Mouse (Mus musculus) MEL (cell line): ENCODE measurements around the gene Ggta1. TPM values are rescaled to one million over a fixed set of nuclear protein-coding genes. Genes with fewer than 3 reads are reported as not detected.

Source experiments
- DNase-seq: peaks from one replicate; pipeline ENCODE4 v3.0.0; 2011; ENCODE audit warnings: low read depth, low spot score
- H3K27ac ChIP-seq: 2 replicates; pipeline ENCODE4 v1.5.1; 2012; ENCODE audit warnings: low read depth, mild to moderate bottlenecking, control low read depth, low read length, moderate library complexity; ENCODE audit not compliant: control insufficient read depth
- H3K27me3 ChIP-seq, 2 experiments: fragments of 150-350 bp in 1 of 2; sonication (generic) in 1 of 2; 2 replicates each; pipeline ENCODE4 v1.6.1; 2012; ENCODE audit warnings: low read length in 2 of 2, mild to moderate bottlenecking in 2 of 2, improper control_type of control experiment in 1 of 2, moderate library complexity in 1 of 2; ENCODE audit not compliant: insufficient read depth in 2 of 2, control insufficient read depth in 1 of 2
- H3K36me3 ChIP-seq, 2 experiments: 2 replicates each; pipeline ENCODE4 v1.6.1; 2012 to 2014; ENCODE audit warnings: low read length in 2 of 2, improper control_type of control experiment in 1 of 2, inconsistent platforms in 1 of 2, mild to moderate bottlenecking in 1 of 2; ENCODE audit not compliant: insufficient read depth in 2 of 2, control insufficient read depth in 1 of 2
- H3K4me1 ChIP-seq, 2 experiments: fragments of 150-350 bp in 1 of 2; sonication (generic) in 1 of 2; 2 replicates each; pipeline ENCODE4 v1.6.1; 2012; ENCODE audit warnings: low read length in 2 of 2, improper control_type of control experiment in 1 of 2, mild to moderate bottlenecking in 1 of 2; ENCODE audit not compliant: insufficient read depth in 2 of 2, control insufficient read depth in 1 of 2
- H3K4me3 ChIP-seq, 2 experiments: fragments of 150-350 bp in 1 of 2; sonication (generic) in 1 of 2; 2 replicates each; pipeline ENCODE4 v1.5.1; 2012; ENCODE audit warnings: low read depth in 2 of 2, low read length in 2 of 2, mild to moderate bottlenecking in 2 of 2, moderate library complexity in 2 of 2, control low read depth in 1 of 2, improper control_type of control experiment in 1 of 2; ENCODE audit not compliant: control insufficient read depth in 1 of 2, insufficient read depth in 1 of 2
- H3K79me2 ChIP-seq: 2 replicates; pipeline ENCODE4 v1.6.1; 2012; ENCODE audit warnings: mild to moderate bottlenecking, low read length, moderate library complexity; ENCODE audit not compliant: control insufficient read depth, poor library complexity, insufficient read depth
- H3K9ac ChIP-seq: 2 replicates; pipeline ENCODE4 v1.6.1; 2012; ENCODE audit warnings: low read depth, mild to moderate bottlenecking, control low read depth, low read length, moderate library complexity; ENCODE audit not compliant: control insufficient read depth, poor library complexity, severe bottlenecking
- H3K9me3 ChIP-seq: fragments of 150-350 bp; sonication (generic); replicated peaks from 2 replicates; pipeline ENCODE4 v1.6.1; 2012; ENCODE audit warnings: mild to moderate bottlenecking, low read length, improper control_type of control experiment, moderate library complexity; ENCODE audit not compliant: insufficient read depth
- BHLHE40 ChIP-seq: IDR thresholded peaks from 2 replicates; pipeline ENCODE4 v1.6.1; 2012; ENCODE audit warnings: low read depth, mild to moderate bottlenecking, inconsistent platforms, low read length, improper control_type of control experiment, borderline replicate concordance
- CHD2 ChIP-seq: IDR thresholded peaks from 2 replicates; pipeline ENCODE4 v1.6.1; 2011; ENCODE audit warnings: low read length, improper control_type of control experiment
- CTCF ChIP-seq, 3 experiments: IDR thresholded peaks in 2 of 3; conservative IDR thresholded peaks in 1 of 3; 2 replicates each; pipeline ENCODE4 v1.5.1; 2011 to 2012; ENCODE audit warnings: low read length in 3 of 3, low read depth in 2 of 3, mild to moderate bottlenecking in 2 of 3, improper control_type of control experiment in 1 of 3, inconsistent platforms in 1 of 3, mixed read lengths in 1 of 3, moderate library complexity in 1 of 3; ENCODE audit not compliant: control insufficient read depth in 1 of 3, insufficient read depth in 1 of 3, poor library complexity in 1 of 3, severe bottlenecking in 1 of 3
- E2F4 ChIP-seq: IDR thresholded peaks from 2 replicates; pipeline ENCODE4 v1.6.1; 2011; ENCODE audit warnings: low read depth, low read length, improper control_type of control experiment, borderline replicate concordance
- ELF1 ChIP-seq: IDR thresholded peaks from 2 replicates; pipeline ENCODE4 v1.6.1; 2014; ENCODE audit warnings: low read depth, mild to moderate bottlenecking, inconsistent platforms, low read length, improper control_type of control experiment, moderate library complexity
- EP300 ChIP-seq, 2 experiments: IDR thresholded peaks; 2 replicates each; pipeline ENCODE4 v1.6.1; 2011; ENCODE audit warnings: improper control_type of control experiment in 2 of 2, low read length in 2 of 2, low read depth in 1 of 2, mild to moderate bottlenecking in 1 of 2
- ETS1 ChIP-seq: IDR thresholded peaks from 2 replicates; pipeline ENCODE4 v1.6.1; 2012; ENCODE audit warnings: low read depth, mild to moderate bottlenecking, inconsistent platforms, low read length, improper control_type of control experiment, moderate library complexity
- GABPA ChIP-seq: IDR thresholded peaks from 2 replicates; pipeline ENCODE4 v1.6.1; 2012; ENCODE audit warnings: low read depth, mild to moderate bottlenecking, inconsistent platforms, low read length, improper control_type of control experiment, moderate library complexity
- JUND ChIP-seq: IDR thresholded peaks from 2 replicates; pipeline ENCODE4 v1.6.1; 2011; ENCODE audit warnings: low read depth, mild to moderate bottlenecking, improper control_type of control experiment, low read length
- MAX ChIP-seq: IDR thresholded peaks from 2 replicates; pipeline ENCODE4 v1.6.1; 2011; ENCODE audit warnings: low read length, improper control_type of control experiment
- MAZ ChIP-seq: IDR thresholded peaks from 2 replicates; pipeline ENCODE4 v1.6.1; 2012; ENCODE audit warnings: low read depth, mild to moderate bottlenecking, inconsistent platforms, low read length, improper control_type of control experiment
- RAD21 ChIP-seq: IDR thresholded peaks from 2 replicates; pipeline ENCODE4 v1.6.1; 2011; ENCODE audit warnings: mild to moderate bottlenecking, low read depth, low read length, improper control_type of control experiment
- TBP ChIP-seq: IDR thresholded peaks from 2 replicates; pipeline ENCODE4 v1.8.0; 2011; ENCODE audit warnings: low read depth, low read length, improper control_type of control experiment
- UBTF ChIP-seq: IDR thresholded peaks from 2 replicates; pipeline ENCODE4 v1.6.1; 2012; ENCODE audit warnings: low read depth, mild to moderate bottlenecking, inconsistent platforms, low read length, improper control_type of control experiment, moderate library complexity, borderline replicate concordance; ENCODE audit not compliant: insufficient read depth
- USF2 ChIP-seq, 2 experiments: IDR thresholded peaks; 2 replicates each; pipeline ENCODE4 v1.6.1; 2011 to 2012; ENCODE audit warnings: improper control_type of control experiment in 2 of 2, low read length in 2 of 2, borderline replicate concordance in 1 of 2, inconsistent platforms in 1 of 2, low read depth in 1 of 2, mild to moderate bottlenecking in 1 of 2; ENCODE audit not compliant: insufficient read depth in 1 of 2
- ZC3H11A ChIP-seq: IDR thresholded peaks from 2 replicates; pipeline ENCODE4 v1.6.1; 2012; ENCODE audit warnings: low read depth, mild to moderate bottlenecking, inconsistent platforms, low read length, improper control_type of control experiment
- ZKSCAN1 ChIP-seq: IDR thresholded peaks from 2 replicates; pipeline ENCODE4 v1.6.1; 2012; ENCODE audit warnings: low read depth, mild to moderate bottlenecking, inconsistent platforms, low read length, improper control_type of control experiment, moderate library complexity
- polyA plus RNA-seq, 2 experiments: library from polyadenylated mRNA; stranded (reverse) in 1 of 2; unstranded in 1 of 2; fragments of >175 nt in 1 of 2; fragments of >200 nt in 1 of 2; gene quantifications; 2 replicates each; pipeline versions ENCODE4 v1.2.1 to v1.2.4; 2012; ENCODE audit warnings: low replicate concordance in 2 of 2, low read depth in 1 of 2; ENCODE audit not compliant: insufficient read length in 2 of 2, insufficient read depth in 1 of 2, missing spikeins in 1 of 2
- total RNA-seq: library from RNA; depleted of rRNA; stranded (reverse); fragments of 300-350 nt; gene quantifications from 2 replicates; pipeline ENCODE4 v1.2.3, GENCODE M21; 2012

Ggta1 gene
- total and polyA plus RNA-seq, 3 experiments = 29.2 to 30.7 TPM; not detected in 1

DNA sequence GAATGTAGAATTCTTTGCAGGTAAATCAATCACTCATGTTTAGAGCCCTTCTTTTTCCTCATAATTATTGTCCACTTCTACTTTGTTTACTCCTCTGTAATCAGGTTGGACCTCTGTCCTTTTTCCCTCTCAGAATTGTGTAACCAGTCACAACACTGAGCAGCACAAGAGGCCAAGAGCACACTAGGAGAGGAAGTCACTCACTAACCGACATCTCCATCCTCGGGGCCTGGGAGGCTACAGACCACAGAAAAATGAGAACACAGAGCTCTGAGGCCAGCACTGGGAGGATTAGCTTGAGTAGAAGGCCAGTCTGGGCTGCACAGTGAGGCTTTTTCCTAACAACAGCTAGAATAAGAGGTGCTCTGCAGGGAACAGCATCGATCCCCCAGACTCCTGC lies 17.0 kb upstream of the Ggta1 start:
- Histone ChIP-seq H3K9me3 (no peaks in the 10 kb centered on the region), H3K4me3 (no peak overlapping the region), H3K79me2 (no peaks in the 10 kb centered on the region), H3K9ac (no peak overlapping the region), H3K27ac (no peak overlapping the region), H3K4me1 (no peaks in the 10 kb centered on the region), H3K36me3 (no peaks in the 10 kb centered on the region), H3K27me3 (no peaks in the 10 kb centered on the region)
- no peak for TF ChIP-seq USF2 (IDR thresholded peaks at IDR 0.05; ENCODE audit: borderline replicate concordance in 1 of 2, insufficient read depth in 1 of 2, low read depth in 1 of 2, low read length in 2 of 2)
- TF ChIP-seq ZKSCAN1 = no peak
- TF ChIP-seq MAZ = no peak
- no peak for TF ChIP-seq BHLHE40
- no peak for TF ChIP-seq E2F4
- TF ChIP-seq TBP = no peak
- no peak for TF ChIP-seq CHD2
- no peak for TF ChIP-seq MAX
- TF ChIP-seq CTCF (IDR thresholded peaks at IDR 0.05 in 2 of 3, conservative IDR thresholded peaks at IDR 0.05 in 1 of 3; ENCODE audit: control insufficient read depth in 1 of 3, insufficient read depth in 1 of 3, low read depth in 2 of 3, low read length in 3 of 3, poor library complexity in 1 of 3, severe bottlenecking in 1 of 3) = no peak
- TF ChIP-seq JUND = no peak
- no peak for TF ChIP-seq ETS1
- TF ChIP-seq ZC3H11A = no peak
- no peak for TF ChIP-seq ELF1
- no peak for DNase-seq

GRCm38 (mm10) chr2:35478812-35479122 lies 15.7 kb upstream of the Ggta1 start:
- Histone ChIP-seq H3K27ac (no peak overlapping the region), H3K9ac (no peak overlapping the region), H3K27me3 (no peaks in the 10 kb centered on the region), H3K79me2 (no peaks in the 10 kb centered on the region), H3K4me3 (no peak overlapping the region), H3K9me3 (no peaks in the 10 kb centered on the region), H3K36me3 (no peaks in the 10 kb centered on the region), H3K4me1 (no peaks in the 10 kb centered on the region)
- no peak for DNase-seq
- TF ChIP-seq ELF1 (no peak), RAD21 (no peak), UBTF (no peak), EP300 (IDR thresholded peaks at IDR 0.05; ENCODE audit: low read depth in 1 of 2, low read length in 2 of 2) (no peak), GABPA (no peak), ZKSCAN1 (no peak)
